ENCODE assay signal across 11 mouse cellular contexts in genomic region chr16:4907972-4908371, GRCm38 (mm10). TPM values are rescaled to one million over a fixed set of nuclear protein-coding genes. Genes with fewer than 3 reads are reported as not detected.
DNase-seq lines count a peak whose midpoint lies in the region; ATAC-seq and TF ChIP-seq lines count a peak whose summit lies in the region.
"Had no signal": no experiment of that assay in that cellular context is flagged by ENCODE, and none has a peak within 500 bp of the region (broad histone marks: within the 10 kb centered on the region; RNA-seq: fewer than 3 reads in every experiment).

No protein-coding gene starts in this region.

- no peak for TF ChIP-seq EP300 in liver, postnatal 0 days (IDR thresholded peaks at IDR 0.05; ENCODE audit: low read depth)

- no peak for TF ChIP-seq CTCF in lung, adult 2 months (IDR thresholded peaks at IDR 0.05; ENCODE audit: insufficient read depth, low read length)
- no peak for TF ChIP-seq CTCF in liver, postnatal 0 days (IDR thresholded peaks at IDR 0.05; ENCODE audit: low read depth)

- ATAC-seq in liver, postnatal 0 days = peak; percentile 79
- 0 out of 2 replicates have a peak, but pooled peaks have one; percentile 53 for ATAC-seq in stomach, embryonic 14.5 days (ENCODE audit: insufficient number of reproducible peaks, insufficient read depth, low FRiP score, low read depth)
- ATAC-seq in forebrain, embryonic 11.5 days (replicated peaks; ENCODE audit: low FRiP score) = no peak
- ATAC-seq: intestine, postnatal 0 days had no signal

- 50% methylated on average over 4 of the region's 5 CpGs for WGBS in lung, adult 2 months
- WGBS in liver, postnatal 0 days (ENCODE audit: insufficient replicate concordance) = 28% methylated on average over 4 of the region's 5 CpGs
- WGBS in stomach, embryonic 14.5 days = 57% methylated on average over 4 of the region's 5 CpGs
- 49% methylated on average over 5 of the region's 5 CpGs for WGBS in forebrain, embryonic 11.5 days

- peak; percentile 53 for DNase-seq in lung, postnatal 36 days
- no peak for DNase-seq in lung, adult 2 months
- peak; percentile 63 for DNase-seq in brain, adult 2 months (ENCODE audit: low read depth, low spot score)
- DNase-seq in liver, postnatal 0 days = peak; percentile 71
- no peak for DNase-seq in layer of hippocampus, adult 9-11 months
- no peak for DNase-seq in adrenal gland, postnatal 4 days (ENCODE audit: low spot score in 2 of 2)
- no peak for DNase-seq in forebrain, embryonic 11.5 days (ENCODE audit: low spot score)
- DNase-seq: adrenal gland, adult 8-10 months; cerebellum, adult 8-10 months had no signal

- peak overlapping the region; percentile 57 for H3K27ac ChIP-seq in liver, postnatal 0 days (ENCODE audit: low read depth)
- H3K27ac ChIP-seq in stomach, embryonic 14.5 days (ENCODE audit: low read length) = no peak overlapping the region
- H3K27ac ChIP-seq in forebrain, embryonic 11.5 days (ENCODE audit: low read depth, low read length) = no peak overlapping the region

- no peaks in the 10 kb centered on the region for H3K27me3 ChIP-seq in liver, postnatal 0 days (ENCODE audit: insufficient read depth, low read length)
- no peaks in the 10 kb centered on the region for H3K27me3 ChIP-seq in stomach, embryonic 14.5 days (ENCODE audit: control insufficient read depth, insufficient read depth, low read length)
- no peaks in the 10 kb centered on the region for H3K27me3 ChIP-seq in forebrain, embryonic 11.5 days (ENCODE audit: control insufficient read depth, insufficient read depth, low read length)

- H3K9me3 ChIP-seq in liver, postnatal 0 days (ENCODE audit: low read length) = no peaks in the 10 kb centered on the region
- no peaks in the 10 kb centered on the region for H3K9me3 ChIP-seq in stomach, embryonic 14.5 days (ENCODE audit: control insufficient read depth, low read depth, low read length)
- H3K9me3 ChIP-seq in forebrain, embryonic 11.5 days (ENCODE audit: control insufficient read depth, low read length) = no peaks in the 10 kb centered on the region

- no peak for TF ChIP-seq POLR2A in lung, adult 2 months (IDR thresholded peaks at IDR 0.05; ENCODE audit: borderline replicate concordance, extremely low read depth, low read depth, low read length)

- H3K4me2 ChIP-seq in liver, postnatal 0 days (ENCODE audit: low read depth, low read length) = no peak overlapping the region
- no peak overlapping the region for H3K4me2 ChIP-seq in stomach, embryonic 14.5 days (replicated peaks; ENCODE audit: low read depth, low read length)
- H3K4me2 ChIP-seq in forebrain, embryonic 11.5 days (ENCODE audit: low read depth, low read length, severe bottlenecking) = no peak overlapping the region

- H3K4me3 ChIP-seq in lung, adult 2 months (replicated peaks; ENCODE audit: extremely low read depth, low read depth, low read length) = no peak overlapping the region
- H3K4me3 ChIP-seq in liver, postnatal 0 days (ENCODE audit: low read depth, low read length) = no peak overlapping the region
- H3K4me3 ChIP-seq in stomach, embryonic 14.5 days (ENCODE audit: low read depth, low read length) = no peak overlapping the region
- H3K4me3 ChIP-seq in forebrain, embryonic 11.5 days (ENCODE audit: low read depth, low read length) = no peak overlapping the region

- no peak overlapping the region for H3K9ac ChIP-seq in liver, postnatal 0 days (replicated peaks)
- no peak overlapping the region for H3K9ac ChIP-seq in stomach, embryonic 14.5 days (replicated peaks; ENCODE audit: low read depth, low read length)
- H3K9ac ChIP-seq in forebrain, embryonic 11.5 days (ENCODE audit: low read length) = no peak overlapping the region

- peaks cover 31% of the 10 kb centered on the region for H3K36me3 ChIP-seq in liver, postnatal 0 days (replicated peaks; ENCODE audit: insufficient read depth, low read length)
- H3K36me3 ChIP-seq in stomach, embryonic 14.5 days (ENCODE audit: control insufficient read depth, insufficient read depth, low read length) = peaks cover 29% of the 10 kb centered on the region
- no peaks in the 10 kb centered on the region for H3K36me3 ChIP-seq in forebrain, embryonic 11.5 days (ENCODE audit: control insufficient read depth, insufficient read depth, low read length)

- H3K4me1 ChIP-seq in lung, adult 2 months (ENCODE audit: control insufficient read depth, insufficient read depth, low read length) = peaks cover 19% of the 10 kb centered on the region
- H3K4me1 ChIP-seq in liver, postnatal 0 days (ENCODE audit: insufficient read depth) = peaks cover 32% of the 10 kb centered on the region
- H3K4me1 ChIP-seq in stomach, embryonic 14.5 days (ENCODE audit: control insufficient read depth, insufficient read depth, low read length) = no peaks in the 10 kb centered on the region
- no peaks in the 10 kb centered on the region for H3K4me1 ChIP-seq in forebrain, embryonic 11.5 days (replicated peaks; ENCODE audit: control insufficient read depth, insufficient read depth, low read length)

RNA-seq across cellular contexts. Expression of gene Mgrn1, which starts 21.9 kb away (rescaled TPM):
- polyA plus RNA-seq in lung, adult 2 months (2012; rRNA removed) = 124 and 140 TPM in 2 replicates
- polyA plus RNA-seq in liver, postnatal 0 days (2015; fragmentation: Nextera tagmentation; extraction: Ambion mirVana) = 34.8 and 36.7 TPM in 2 replicates
- 85.4 and 91.4 TPM in 2 replicates for polyA plus RNA-seq in stomach, embryonic 14.5 days (2014; fragmentation: Nextera tagmentation; extraction: Ambion mirVana)
- total RNA-seq in adrenal gland, postnatal 4 days (2021) = 10 to 100 TPM; 91.7 to 96.1 TPM
- polyA plus RNA-seq in forebrain, embryonic 11.5 days (2014; fragmentation: Nextera tagmentation; extraction: Ambion mirVana) = 69.9 and 77.2 TPM in 2 replicates

RNA-seq across cellular contexts. Expression of gene Ubald1, which starts 27.9 kb away (rescaled TPM):
- polyA plus RNA-seq in lung, adult 2 months (2012; rRNA removed) = 62.1 and 69.5 TPM in 2 replicates
- 15.6 and 16.7 TPM in 2 replicates for polyA plus RNA-seq in liver, postnatal 0 days (2015; fragmentation: Nextera tagmentation; extraction: Ambion mirVana)
- polyA plus RNA-seq in stomach, embryonic 14.5 days (2014; fragmentation: Nextera tagmentation; extraction: Ambion mirVana) = 41.4 and 46.1 TPM in 2 replicates
- total RNA-seq in adrenal gland, postnatal 4 days (2021) = 10 to 100 TPM; 32.7 to 36.3 TPM
- 23.9 TPM in 2 replicates for polyA plus RNA-seq in forebrain, embryonic 11.5 days (2014; fragmentation: Nextera tagmentation; extraction: Ambion mirVana)

RNA-seq across cellular contexts. Expression of gene Nudt16l1, which starts 30.6 kb away (rescaled TPM):
- polyA plus RNA-seq in lung, adult 2 months (2012; rRNA removed) = 75.8 and 79.6 TPM in 2 replicates
- polyA plus RNA-seq in liver, postnatal 0 days (2015; fragmentation: Nextera tagmentation; extraction: Ambion mirVana) = 38.9 and 40.2 TPM in 2 replicates
- 158 and 161 TPM in 2 replicates for polyA plus RNA-seq in stomach, embryonic 14.5 days (2014; fragmentation: Nextera tagmentation; extraction: Ambion mirVana)
- 100 to 1,000 TPM; 105 to 110 TPM for total RNA-seq in adrenal gland, postnatal 4 days (2021)
- polyA plus RNA-seq in forebrain, embryonic 11.5 days (2014; fragmentation: Nextera tagmentation; extraction: Ambion mirVana) = 120 and 137 TPM in 2 replicates

RNA-seq across cellular contexts. Expression of gene Anks3, which starts 56.0 kb away (rescaled TPM):
- 55.9 and 58.6 TPM in 2 replicates for polyA plus RNA-seq in lung, adult 2 months (2012; rRNA removed)
- polyA plus RNA-seq in liver, postnatal 0 days (2015; fragmentation: Nextera tagmentation; extraction: Ambion mirVana) = 10.5 and 13.0 TPM in 2 replicates
- 50.3 and 54.1 TPM in 2 replicates for polyA plus RNA-seq in stomach, embryonic 14.5 days (2014; fragmentation: Nextera tagmentation; extraction: Ambion mirVana)
- total RNA-seq in adrenal gland, postnatal 4 days (2021) = 10 to 100 TPM; 51.9 to 60.5 TPM
- 50.4 and 52.4 TPM in 2 replicates for polyA plus RNA-seq in forebrain, embryonic 11.5 days (2014; fragmentation: Nextera tagmentation; extraction: Ambion mirVana)

Comparison
In these comparisons a context has a peak if more than half of its experiments do, and no peak if none do; other contexts are left out.
1. DNase-seq: peak in lung, postnatal 36 days (single experiment), brain, adult 2 months (single experiment) and liver, postnatal 0 days (single experiment); none in lung, adult 2 months (single experiment), layer of hippocampus, adult 9-11 months (single experiment), adrenal gland, postnatal 4 days (0 of 2) and forebrain, embryonic 11.5 days (single experiment).